8 mouse cellular contexts compared by ENCODE assay signal in the genomic region with DNA sequence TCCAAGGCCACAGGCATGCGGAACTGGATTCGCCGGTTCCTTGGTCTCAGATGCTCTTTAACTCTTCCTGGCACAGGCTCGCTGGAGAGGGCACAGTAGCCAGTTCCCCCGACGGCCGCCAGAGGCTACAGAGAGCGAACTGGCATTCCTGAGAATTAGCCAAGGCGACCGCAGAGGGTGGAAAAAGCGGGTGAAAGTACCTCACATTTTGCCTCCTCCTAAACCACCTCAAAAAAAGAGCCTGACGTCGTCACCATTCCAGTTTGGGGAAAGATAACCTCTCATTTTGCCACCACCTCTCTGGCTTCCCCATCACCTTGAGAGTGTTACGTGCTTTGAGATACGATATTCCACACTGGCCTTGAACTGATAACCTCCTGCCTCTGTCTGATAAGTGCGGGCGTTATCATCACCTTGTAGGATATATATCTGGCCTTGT. TPM values are rescaled to one million over a fixed set of nuclear protein-coding genes. Genes with fewer than 3 reads are reported as not detected.
DNase-seq lines count a peak whose midpoint lies in the region; ATAC-seq and TF ChIP-seq lines count a peak whose summit lies in the region.

No protein-coding gene starts in this region.

- no peaks in the 10 kb centered on the region for H3K27me3 ChIP-seq in MEL (ENCODE audit: control insufficient read depth in 1 of 2, insufficient read depth in 2 of 2, low read length in 2 of 2)
- no peaks in the 10 kb centered on the region for H3K27me3 ChIP-seq in forebrain, postnatal 0 days (ENCODE audit: insufficient read depth, low read length)
- no peaks in the 10 kb centered on the region for H3K27me3 ChIP-seq in lung, embryonic 14.5 days (ENCODE audit: insufficient read depth, low read length)
- no peaks in the 10 kb centered on the region for H3K27me3 ChIP-seq in thymus, adult 2 months (ENCODE audit: control insufficient read depth, insufficient read depth, low read length)

- no peaks in the 10 kb centered on the region for H3K9me3 ChIP-seq in MEL (replicated peaks; ENCODE audit: insufficient read depth, low read length)
- H3K9me3 ChIP-seq in forebrain, postnatal 0 days (ENCODE audit: low read length) = no peaks in the 10 kb centered on the region
- no peaks in the 10 kb centered on the region for H3K9me3 ChIP-seq in lung, embryonic 14.5 days (ENCODE audit: low read depth, low read length)

- peaks cover 9% of the 10 kb centered on the region for H3K79me2 ChIP-seq in MEL (ENCODE audit: control insufficient read depth, insufficient read depth, low read length, poor library complexity)

- peak overlapping the region; percentile 75 for H3K9ac ChIP-seq in MEL (ENCODE audit: control insufficient read depth, low read depth, low read length, poor library complexity, severe bottlenecking)
- peak overlapping the region; percentile 87 for H3K9ac ChIP-seq in forebrain, postnatal 0 days
- peak overlapping the region; percentile 84 for H3K9ac ChIP-seq in lung, embryonic 14.5 days

- H3K4me2 ChIP-seq in forebrain, postnatal 0 days (ENCODE audit: low read depth) = peak overlapping the region; percentile 86
- H3K4me2 ChIP-seq in lung, embryonic 14.5 days = peak overlapping the region; percentile 78

- DNase-seq in MEL (ENCODE audit: low read depth, low spot score) = peak; percentile 84
- DNase-seq in cerebellum, adult 9-10 months = peak; percentile 90
- peak; percentile 89 for DNase-seq in forebrain, postnatal 0 days
- DNase-seq in layer of hippocampus, adult 9-10 months (ENCODE audit: low spot score) = peak; percentile 45
- DNase-seq in lung, embryonic 14.5 days = peak; percentile 95
- peak; percentile 74 for DNase-seq in thymus, adult 2 months

- TF ChIP-seq RAD21 in MEL (IDR thresholded peaks at IDR 0.05; ENCODE audit: low read depth, low read length) = no peak; the same call in 1 of the 2 replicates

- TF ChIP-seq CTCF in MEL (IDR thresholded peaks at IDR 0.05 in 2 of 3, conservative IDR thresholded peaks at IDR 0.05 in 1 of 3; ENCODE audit: control insufficient read depth in 1 of 3, insufficient read depth in 1 of 3, low read depth in 2 of 3, low read length in 3 of 3, poor library complexity in 1 of 3, severe bottlenecking in 1 of 3) = peak; percentile 55 to 71 (median 56)
- TF ChIP-seq CTCF in forebrain, postnatal 0 days (IDR thresholded peaks at IDR 0.05; ENCODE audit: low read depth) = peak; percentile 78
- TF ChIP-seq CTCF in lung, embryonic 14.5 days (IDR thresholded peaks at IDR 0.05; ENCODE audit: low read depth) = peak; percentile 87
- peak; percentile 82; the same call in 1 of the 2 replicates for TF ChIP-seq CTCF in thymus, adult 2 months (IDR thresholded peaks at IDR 0.05; ENCODE audit: borderline replicate concordance, control insufficient read depth, extremely low read depth, insufficient read depth, low read length, poor library complexity)

- peaks cover 0 to 8% of the 10 kb centered on the region in 2 experiments; a peak in 2 of 4 replicates for H3K36me3 ChIP-seq in MEL (ENCODE audit: control insufficient read depth in 1 of 2, insufficient read depth in 2 of 2, low read length in 2 of 2)
- H3K36me3 ChIP-seq in forebrain, postnatal 0 days (ENCODE audit: insufficient read depth) = peaks cover 13% of the 10 kb centered on the region; the same call in 1 of the 2 replicates
- peaks cover 16% of the 10 kb centered on the region for H3K36me3 ChIP-seq in lung, embryonic 14.5 days (ENCODE audit: insufficient read depth)
- no peaks in the 10 kb centered on the region for H3K36me3 ChIP-seq in thymus, adult 2 months (ENCODE audit: control insufficient read depth, insufficient read depth, low read length)

- H3K27ac ChIP-seq in MEL (ENCODE audit: control insufficient read depth, low read depth, low read length) = peak overlapping the region; percentile 94
- peak overlapping the region; percentile 99 for H3K27ac ChIP-seq in forebrain, postnatal 0 days (ENCODE audit: low read depth, low read length)
- H3K27ac ChIP-seq in lung, embryonic 14.5 days (ENCODE audit: low read depth) = peak overlapping the region; percentile 99
- no peak overlapping the region; the same call in 1 of the 2 replicates for H3K27ac ChIP-seq in thymus, adult 2 months (ENCODE audit: control insufficient read depth, insufficient read depth, low read length)

- TF ChIP-seq POLR2A in MEL (IDR thresholded peaks at IDR 0.05; ENCODE audit: control insufficient read depth in 1 of 2, insufficient read depth in 1 of 2, low read depth in 1 of 2, low read length in 2 of 2, poor library complexity in 1 of 2) = no peak; a peak in 1 of 4 replicates
- TF ChIP-seq POLR2A in thymus, adult 2 months (IDR thresholded peaks at IDR 0.05; ENCODE audit: control insufficient read depth, extremely low read depth, insufficient read depth, low read length, poor library complexity) = no peak

- peak; percentile 69 to 74 for TF ChIP-seq EP300 in MEL (IDR thresholded peaks at IDR 0.05; ENCODE audit: low read depth in 1 of 2, low read length in 2 of 2)

- WGBS in forebrain, postnatal 0 days = 4% methylated on average over 17 of the region's 17 CpGs
- WGBS in lung, embryonic 14.5 days = under 1% methylated on average over 17 of the region's 17 CpGs
- 4% methylated on average over 17 of the region's 17 CpGs for WGBS in thymus, adult 2 months

- peaks cover 2 to 6% of the 10 kb centered on the region in 2 experiments; a peak in 3 of 4 replicates for H3K4me1 ChIP-seq in MEL (ENCODE audit: control insufficient read depth in 1 of 2, insufficient read depth in 2 of 2, low read length in 2 of 2)
- peaks cover 7% of the 10 kb centered on the region for H3K4me1 ChIP-seq in forebrain, postnatal 0 days (ENCODE audit: insufficient read depth)
- peaks cover 6% of the 10 kb centered on the region; the same call in 1 of the 2 replicates for H3K4me1 ChIP-seq in lung, embryonic 14.5 days (ENCODE audit: insufficient read depth)
- peaks cover 20% of the 10 kb centered on the region for H3K4me1 ChIP-seq in thymus, adult 2 months (replicated peaks; ENCODE audit: control insufficient read depth, insufficient read depth, low read length)

- H3K4me3 ChIP-seq in MEL (ENCODE audit: control insufficient read depth in 1 of 2, insufficient read depth in 1 of 2, low read depth in 2 of 2, low read length in 2 of 2) = peak overlapping the region; percentile 62 to 70
- H3K4me3 ChIP-seq in forebrain, postnatal 0 days (ENCODE audit: low read depth, low read length) = peak overlapping the region; percentile 82
- peak overlapping the region; percentile 72 for H3K4me3 ChIP-seq in lung, embryonic 14.5 days (ENCODE audit: low read depth, low read length)
- H3K4me3 ChIP-seq in thymus, adult 2 months (ENCODE audit: control insufficient read depth, insufficient read depth, low read length) = peak overlapping the region; percentile 22

- ATAC-seq in forebrain, postnatal 0 days = peak; percentile 36
- ATAC-seq in hematopoietic stem cell, adult 5-6 weeks (replicated peaks in 1 of 2; ENCODE audit: insufficient read depth in 1 of 2, low FRiP score in 2 of 2, low TSS enrichment in 1 of 2, low read depth in 1 of 2, poor library complexity in 2 of 2, severe bottlenecking in 2 of 2) = peak; percentile 58 to 65
- ATAC-seq in lung, embryonic 14.5 days (ENCODE audit: insufficient read depth) = peak; percentile 29
- ATAC-seq in neutrophil, adult 5-6 weeks (ENCODE audit: extremely low read depth, insufficient number of reproducible peaks, low FRiP score, poor library complexity, severe bottlenecking) = peak; percentile 27; the same call in 1 of the 2 replicates

RNA-seq across cellular contexts. Expression of a gene that starts 0.7 kb away (rescaled TPM):
- total RNA-seq in MEL (2012; rRNA removed) = 16.1 and 18.2 TPM in 2 replicates
- polyA plus RNA-seq in MEL (2012; ENCODE audit: insufficient read depth in 1 of 2, insufficient read length in 2 of 2, low read depth in 1 of 2, low replicate concordance in 2 of 2, missing spikeins in 1 of 2) = 10 to 100 TPM in 1 of 2 experiments, not detected in 1; 48.1 TPM
- 37.0 and 42.9 TPM in 2 replicates for total RNA-seq in forebrain, postnatal 0 days (2014; rRNA removed)
- 54.8 and 55.7 TPM in 2 replicates for polyA plus RNA-seq in forebrain, postnatal 0 days (2015; fragmentation: Nextera tagmentation; extraction: Ambion mirVana)
- 11.9 and 12.3 TPM in 2 replicates for total RNA-seq in hematopoietic stem cell, adult 5-6 weeks (2017)
- 50.9 and 57.0 TPM in 2 replicates for polyA plus RNA-seq in lung, embryonic 14.5 days (2014; fragmentation: Nextera tagmentation; extraction: Ambion mirVana)
- 37.2 and 39.5 TPM in 2 replicates for total RNA-seq in neutrophil, adult 5-6 weeks (2017)
- polyA plus RNA-seq in thymus, adult 2 months (2012; rRNA removed) = 137 and 155 TPM in 2 replicates

RNA-seq across cellular contexts. Expression of a gene that starts 20.9 kb away (rescaled TPM):
- not detected in 2 replicates for total RNA-seq in MEL (2012; rRNA removed)
- polyA plus RNA-seq in MEL (2012; ENCODE audit: insufficient read depth in 1 of 2, insufficient read length in 2 of 2, low read depth in 1 of 2, low replicate concordance in 2 of 2, missing spikeins in 1 of 2) = not detected
- not detected in 2 replicates for total RNA-seq in forebrain, postnatal 0 days (2014; rRNA removed)
- polyA plus RNA-seq in forebrain, postnatal 0 days (2015; fragmentation: Nextera tagmentation; extraction: Ambion mirVana) = 0.52 TPM in 1 of 2 replicates, not detected in the other
- not detected in 2 replicates for total RNA-seq in hematopoietic stem cell, adult 5-6 weeks (2017)
- 0.34 TPM in 1 of 2 replicates, not detected in the other for polyA plus RNA-seq in lung, embryonic 14.5 days (2014; fragmentation: Nextera tagmentation; extraction: Ambion mirVana)
- total RNA-seq in neutrophil, adult 5-6 weeks (2017) = not detected in 2 replicates
- polyA plus RNA-seq in thymus, adult 2 months (2012; rRNA removed) = 2.9 and 4.8 TPM in 2 replicates

RNA-seq across cellular contexts. Expression of a gene that starts 23.2 kb away (rescaled TPM):
- 0.27 TPM in 1 of 2 replicates, not detected in the other for total RNA-seq in MEL (2012; rRNA removed)
- under 1 TPM in 1 of 2 experiments, not detected in 1; 0.17 TPM for polyA plus RNA-seq in MEL (2012; ENCODE audit: insufficient read depth in 1 of 2, insufficient read length in 2 of 2, low read depth in 1 of 2, low replicate concordance in 2 of 2, missing spikeins in 1 of 2)
- not detected in 2 replicates for total RNA-seq in forebrain, postnatal 0 days (2014; rRNA removed)
- not detected in 2 replicates for polyA plus RNA-seq in forebrain, postnatal 0 days (2015; fragmentation: Nextera tagmentation; extraction: Ambion mirVana)
- 1.7 TPM in 1 of 2 replicates, not detected in the other for total RNA-seq in hematopoietic stem cell, adult 5-6 weeks (2017)
- polyA plus RNA-seq in lung, embryonic 14.5 days (2014; fragmentation: Nextera tagmentation; extraction: Ambion mirVana) = 0.18 and 0.70 TPM in 2 replicates
- 1.0 and 2.3 TPM in 2 replicates for total RNA-seq in neutrophil, adult 5-6 weeks (2017)
- 0.08 and 0.14 TPM in 2 replicates for polyA plus RNA-seq in thymus, adult 2 months (2012; rRNA removed)

RNA-seq across cellular contexts. Expression of a gene that starts 23.3 kb away (rescaled TPM):
- 17.1 and 21.0 TPM in 2 replicates for total RNA-seq in MEL (2012; rRNA removed)
- polyA plus RNA-seq in MEL (2012; ENCODE audit: insufficient read depth in 1 of 2, insufficient read length in 2 of 2, low read depth in 1 of 2, low replicate concordance in 2 of 2, missing spikeins in 1 of 2) = 10 to 100 TPM in 1 of 2 experiments, not detected in 1; 80.2 TPM
- 2.0 and 6.4 TPM in 2 replicates for total RNA-seq in forebrain, postnatal 0 days (2014; rRNA removed)
- polyA plus RNA-seq in forebrain, postnatal 0 days (2015; fragmentation: Nextera tagmentation; extraction: Ambion mirVana) = 3.3 and 4.3 TPM in 2 replicates
- total RNA-seq in hematopoietic stem cell, adult 5-6 weeks (2017) = 19.9 and 27.4 TPM in 2 replicates
- polyA plus RNA-seq in lung, embryonic 14.5 days (2014; fragmentation: Nextera tagmentation; extraction: Ambion mirVana) = 43.5 and 43.9 TPM in 2 replicates
- total RNA-seq in neutrophil, adult 5-6 weeks (2017) = 31.8 and 39.0 TPM in 2 replicates
- 371 and 412 TPM in 2 replicates for polyA plus RNA-seq in thymus, adult 2 months (2012; rRNA removed)

RNA-seq across cellular contexts. Expression of a gene that starts 33.9 kb away (rescaled TPM):
- 0.04 TPM in 1 of 2 replicates, not detected in the other for total RNA-seq in MEL (2012; rRNA removed)
- 1 to 10 TPM in 1 of 2 experiments, not detected in 1; 1.7 TPM for polyA plus RNA-seq in MEL (2012; ENCODE audit: insufficient read depth in 1 of 2, insufficient read length in 2 of 2, low read depth in 1 of 2, low replicate concordance in 2 of 2, missing spikeins in 1 of 2)
- total RNA-seq in forebrain, postnatal 0 days (2014; rRNA removed) = 8.3 and 8.6 TPM in 2 replicates
- polyA plus RNA-seq in forebrain, postnatal 0 days (2015; fragmentation: Nextera tagmentation; extraction: Ambion mirVana) = 10.6 and 13.5 TPM in 2 replicates
- total RNA-seq in hematopoietic stem cell, adult 5-6 weeks (2017) = not detected in 2 replicates
- 93.2 and 101 TPM in 2 replicates for polyA plus RNA-seq in lung, embryonic 14.5 days (2014; fragmentation: Nextera tagmentation; extraction: Ambion mirVana)
- total RNA-seq in neutrophil, adult 5-6 weeks (2017) = not detected in 2 replicates
- polyA plus RNA-seq in thymus, adult 2 months (2012; rRNA removed) = 8.1 and 12.5 TPM in 2 replicates

Comparison
In these comparisons a context has a peak if more than half of its experiments do, and no peak if none do; other contexts are left out.
1. DNase-seq: peak in every context shown above with its lines; median percentile 95 in lung, embryonic 14.5 days; 90 in cerebellum, adult 9-10 months; 89 in forebrain, postnatal 0 days; 84 in MEL; 74 in thymus, adult 2 months; 45 in layer of hippocampus, adult 9-10 months.
2. H3K4me3 ChIP-seq: peak in every context shown above with its lines; median percentile 82 in forebrain, postnatal 0 days; 72 in lung, embryonic 14.5 days; 66 in MEL; 22 in thymus, adult 2 months.